In genomic region chr4:49480104-49480760, GRCm38 (mm10) we compare ENCODE assay signal across 9 mouse cellular contexts. TPM values are rescaled to one million over a fixed set of nuclear protein-coding genes. Genes with fewer than 3 reads are reported as not detected.
DNase-seq lines count a peak whose midpoint lies in the region; ATAC-seq lines count a peak whose summit lies in the region.
"Had no signal": no experiment of that assay in that cellular context is flagged by ENCODE, and none has a peak within 500 bp of the region (broad histone marks: within the 10 kb centered on the region; RNA-seq: fewer than 3 reads in every experiment).

No protein-coding gene starts in this region.

- no peaks in the 10 kb centered on the region for H3K27me3 ChIP-seq in heart, embryonic 14.5 days (ENCODE audit: control insufficient read depth, insufficient read depth, low read length)
- no peaks in the 10 kb centered on the region for H3K27me3 ChIP-seq in embryonic facial prominence, embryonic 14.5 days (replicated peaks; ENCODE audit: control insufficient read depth, insufficient read depth, low read length)
- no peaks in the 10 kb centered on the region; the same call in 1 of the 2 replicates for H3K27me3 ChIP-seq in midbrain, embryonic 13.5 days

- 0 out of 4 replicates have a peak, but pooled peaks cover 2 to 4% of the 10 kb centered on the region in 2 experiments for H3K4me1 ChIP-seq in heart, embryonic 14.5 days (ENCODE audit: control insufficient read depth in 2 of 2, insufficient read depth in 2 of 2, low read length in 2 of 2)
- no peaks in the 10 kb centered on the region for H3K4me1 ChIP-seq in embryonic facial prominence, embryonic 14.5 days (ENCODE audit: control insufficient read depth, insufficient read depth, low read length)
- peaks cover 8% of the 10 kb centered on the region for H3K4me1 ChIP-seq in midbrain, embryonic 13.5 days (replicated peaks)

- no peak for DNase-seq in heart, adult 18-20 months
- peak; percentile 2 for DNase-seq in embryonic facial prominence, embryonic 14.5 days (ENCODE audit: low spot score)
- DNase-seq in kidney, postnatal 14 days: peak; percentile 31
- no peak for DNase-seq in layer of hippocampus, adult 18-20 months (ENCODE audit: low spot score in 2 of 2)
- DNase-seq in right cerebral cortex, postnatal 10 days (ENCODE audit: low spot score in 2 of 2): no peak
- DNase-seq in ovary, adult 18-20 months (ENCODE audit: low spot score): no peak
- DNase-seq: cerebellum, adult 11 months had no signal

- no peaks in the 10 kb centered on the region for H3K9me3 ChIP-seq in heart, embryonic 14.5 days (ENCODE audit: control insufficient read depth, low read length)
- no peaks in the 10 kb centered on the region for H3K9me3 ChIP-seq in embryonic facial prominence, embryonic 14.5 days (ENCODE audit: control insufficient read depth, low read length)
- no peaks in the 10 kb centered on the region for H3K9me3 ChIP-seq in midbrain, embryonic 13.5 days

- ATAC-seq in heart, embryonic 14.5 days (ENCODE audit: insufficient number of reproducible peaks, insufficient read depth, low FRiP score, low read depth): no peak
- ATAC-seq in embryonic facial prominence, embryonic 14.5 days (ENCODE audit: low read depth): 0 out of 2 replicates have a peak, but pooled peaks have one; percentile 23
- ATAC-seq in midbrain, embryonic 13.5 days: no peak

- no peak overlapping the region for H3K9ac ChIP-seq in heart, embryonic 14.5 days (ENCODE audit: low read length)
- H3K9ac ChIP-seq in embryonic facial prominence, embryonic 14.5 days (ENCODE audit: low read depth, low read length): no peak overlapping the region; the same call in 1 of the 2 replicates
- H3K9ac ChIP-seq in midbrain, embryonic 13.5 days (replicated peaks): peak overlapping the region; percentile 28; the same call in 1 of the 2 replicates

- WGBS in heart, embryonic 14.5 days: 18% methylated on average over 21 of the region's 21 CpGs
- 18% methylated on average over 21 of the region's 21 CpGs for WGBS in embryonic facial prominence, embryonic 14.5 days
- WGBS in midbrain, embryonic 13.5 days: 24% methylated on average over 21 of the region's 21 CpGs

- peak overlapping the region; percentile 50 for H3K4me2 ChIP-seq in heart, embryonic 14.5 days (ENCODE audit: low read length)
- H3K4me2 ChIP-seq in embryonic facial prominence, embryonic 14.5 days (ENCODE audit: low read depth, low read length): peak overlapping the region; percentile 30; the same call in 1 of the 2 replicates
- peak overlapping the region; percentile 35 for H3K4me2 ChIP-seq in midbrain, embryonic 13.5 days (replicated peaks)

- no peaks in the 10 kb centered on the region for H3K36me3 ChIP-seq in heart, embryonic 14.5 days (ENCODE audit: control insufficient read depth, insufficient read depth, low read length)
- H3K36me3 ChIP-seq in embryonic facial prominence, embryonic 14.5 days (ENCODE audit: control insufficient read depth, insufficient read depth, low read length): no peaks in the 10 kb centered on the region
- H3K36me3 ChIP-seq in midbrain, embryonic 13.5 days: no peaks in the 10 kb centered on the region

- H3K27ac ChIP-seq in heart, embryonic 14.5 days (replicated peaks in 1 of 2; ENCODE audit: control insufficient read depth in 1 of 2, insufficient read depth in 1 of 2, low read depth in 2 of 2, low read length in 2 of 2): no peak overlapping the region
- no peak overlapping the region for H3K27ac ChIP-seq in embryonic facial prominence, embryonic 14.5 days (replicated peaks; ENCODE audit: low read depth, low read length)
- H3K27ac ChIP-seq in midbrain, embryonic 13.5 days: no peak overlapping the region

- peak overlapping the region; percentile 6 to 8; a peak in 2 of 4 replicates for H3K4me3 ChIP-seq in heart, embryonic 14.5 days (ENCODE audit: control insufficient read depth in 1 of 2, insufficient read depth in 1 of 2, low read depth in 1 of 2, low read length in 2 of 2)
- H3K4me3 ChIP-seq in embryonic facial prominence, embryonic 14.5 days (ENCODE audit: low read depth, low read length): 0 out of 2 replicates have a peak overlapping the region, but pooled peaks have one; percentile 2
- no peak overlapping the region for H3K4me3 ChIP-seq in midbrain, embryonic 13.5 days (replicated peaks)

RNA-seq across cellular contexts. Expression of gene Acnat1, which starts 6.5 kb away (rescaled TPM):
- polyA plus RNA-seq in heart, embryonic 14.5 days (2014; fragmentation: Nextera tagmentation; extraction: Ambion mirVana): not detected in 2 replicates
- total RNA-seq in heart, adult 18-20 months (2021): not detected
- 0.13 TPM in 1 of 2 replicates, not detected in the other for polyA plus RNA-seq in embryonic facial prominence, embryonic 14.5 days (2014; fragmentation: Nextera tagmentation; extraction: Ambion mirVana)
- polyA plus RNA-seq in midbrain, embryonic 13.5 days (2015; fragmentation: Nextera tagmentation; extraction: Ambion mirVana): not detected in 2 replicates
- total RNA-seq in layer of hippocampus, adult 18-20 months (2021): not detected

RNA-seq across cellular contexts. Expression of gene Baat, which starts 26.1 kb away (rescaled TPM):
- 0.16 TPM in 1 of 2 replicates, not detected in the other for polyA plus RNA-seq in heart, embryonic 14.5 days (2014; fragmentation: Nextera tagmentation; extraction: Ambion mirVana)
- total RNA-seq in heart, adult 18-20 months (2021): not detected
- polyA plus RNA-seq in embryonic facial prominence, embryonic 14.5 days (2014; fragmentation: Nextera tagmentation; extraction: Ambion mirVana): 0.16 TPM in 1 of 2 replicates, not detected in the other
- 0.13 TPM in 1 of 2 replicates, not detected in the other for polyA plus RNA-seq in midbrain, embryonic 13.5 days (2015; fragmentation: Nextera tagmentation; extraction: Ambion mirVana)
- total RNA-seq in layer of hippocampus, adult 18-20 months (2021): under 1 TPM; 0.18 to 0.37 TPM

RNA-seq across cellular contexts. Expression of gene Mrpl50, which starts 40.7 kb away (rescaled TPM):
- polyA plus RNA-seq in heart, embryonic 14.5 days (2014; fragmentation: Nextera tagmentation; extraction: Ambion mirVana): 63.6 and 63.7 TPM in 2 replicates
- total RNA-seq in heart, adult 18-20 months (2021): 10 to 100 TPM; 51.0 to 53.6 TPM
- polyA plus RNA-seq in embryonic facial prominence, embryonic 14.5 days (2014; fragmentation: Nextera tagmentation; extraction: Ambion mirVana): 75.4 and 78.6 TPM in 2 replicates
- 78.1 and 82.5 TPM in 2 replicates for polyA plus RNA-seq in midbrain, embryonic 13.5 days (2015; fragmentation: Nextera tagmentation; extraction: Ambion mirVana)
- 10 to 100 TPM; 32.9 to 33.6 TPM for total RNA-seq in layer of hippocampus, adult 18-20 months (2021)

RNA-seq across cellular contexts. Expression of gene Zfp189, which starts 40.7 kb away (rescaled TPM):
- polyA plus RNA-seq in heart, embryonic 14.5 days (2014; fragmentation: Nextera tagmentation; extraction: Ambion mirVana): 7.2 and 8.3 TPM in 2 replicates
- 1 to 10 TPM; 6.1 to 7.2 TPM for total RNA-seq in heart, adult 18-20 months (2021)
- polyA plus RNA-seq in embryonic facial prominence, embryonic 14.5 days (2014; fragmentation: Nextera tagmentation; extraction: Ambion mirVana): 8.8 and 9.7 TPM in 2 replicates
- polyA plus RNA-seq in midbrain, embryonic 13.5 days (2015; fragmentation: Nextera tagmentation; extraction: Ambion mirVana): 15.1 and 15.2 TPM in 2 replicates
- total RNA-seq in layer of hippocampus, adult 18-20 months (2021): 10 to 100 TPM; 30.1 to 37.3 TPM

Comparison
In these comparisons a context has a peak if more than half of its experiments do, and no peak if none do; other contexts are left out.
1. DNase-seq: peak in embryonic facial prominence, embryonic 14.5 days (single experiment) and kidney, postnatal 14 days (single experiment); none in heart, adult 18-20 months (0 of 2), layer of hippocampus, adult 18-20 months (0 of 2), right cerebral cortex, postnatal 10 days (0 of 2) and ovary, adult 18-20 months (single experiment).
2. Peak in every context shown above with its lines, with median percentiles within 50 percentile points of each other: H3K4me2 ChIP-seq.